Mouse (Mus musculus) cerebellum, adult 9-11 months (tissue): ENCODE results near the gene Gm20388.

ENCODE experiments used
- DNase-seq: peaks from one replicate; pipeline ENCODE4 v3.0.0; 2022

Gene Gm20388

GRCm38 (mm10) chr8:120300601-120301141 is 390.0 kb downstream of the Gm20388 start:
- DNase-seq: peak; percentile 80

DNA sequence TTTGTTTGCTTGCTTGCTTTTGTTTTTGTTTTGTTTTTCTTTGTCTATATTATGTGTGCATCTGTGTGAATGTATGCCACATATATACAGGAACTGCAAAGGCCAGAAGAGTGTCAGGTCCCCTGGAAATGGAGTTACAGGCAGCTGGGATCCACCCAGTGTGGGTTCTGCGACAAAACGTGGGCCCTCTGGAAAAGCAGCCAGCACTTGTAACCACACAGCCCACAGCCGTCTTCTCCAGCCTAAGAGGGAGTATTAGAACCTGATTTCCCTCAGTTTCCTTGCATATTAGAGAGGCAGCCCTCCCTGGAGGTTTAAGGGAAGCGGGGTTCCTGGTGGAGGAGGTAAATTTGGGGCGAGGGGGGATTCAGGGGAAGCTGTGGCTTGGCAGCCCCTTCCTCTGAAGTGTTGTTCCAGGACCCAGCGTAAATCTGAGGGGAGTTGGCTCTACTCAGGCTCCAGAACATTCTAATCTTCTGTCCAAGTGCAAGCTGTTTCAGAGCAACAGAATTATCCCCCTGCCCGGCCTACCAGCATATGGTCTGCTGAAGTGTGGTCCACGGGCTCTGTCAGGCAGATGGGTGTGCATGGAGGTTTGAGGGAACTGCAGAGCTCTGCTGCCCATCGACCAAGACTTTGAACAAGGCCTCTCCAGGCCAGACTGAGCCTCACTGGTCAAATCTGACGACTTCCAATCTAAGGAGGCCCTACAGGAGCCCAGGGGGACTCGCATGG is 392.5 kb downstream of the Gm20388 start:
- DNase-seq: no peak

- no peak for DNase-seq
Observed at GRCm38 (mm10) chr8:120304097-120304496, 393.5 kb downstream of the Gm20388 start.

GRCm38 (mm10) chr8:120305800-120306385 is 395.3 kb downstream of the Gm20388 start:
- DNase-seq: no peak

DNA sequence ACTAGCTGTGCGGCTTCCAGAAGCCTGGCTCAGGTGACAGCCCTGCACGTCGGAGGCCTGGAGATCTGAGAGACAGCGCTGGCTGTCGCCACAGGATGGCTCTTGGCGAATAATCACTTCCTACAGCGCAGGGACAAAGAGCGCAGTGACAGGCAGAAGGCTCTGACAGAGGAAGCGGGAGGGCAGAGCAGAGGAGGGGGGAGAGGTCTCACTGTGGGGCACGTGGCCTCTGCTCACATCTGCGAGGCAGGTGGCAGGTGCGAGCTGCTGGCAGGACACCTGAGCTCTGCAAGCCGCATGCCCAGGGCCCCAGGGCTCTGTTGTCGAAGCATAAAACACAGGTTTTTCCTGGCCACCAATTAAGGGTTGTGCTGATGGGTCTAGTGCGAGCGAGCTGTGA is 396.5 kb downstream of the Gm20388 start:
- DNase-seq: peak; percentile 58

GRCm38 (mm10) chr8:120307528-120307927 is 396.9 kb downstream of the Gm20388 start:
- no peak for DNase-seq

- DNase-seq: no peak
Observed at GRCm38 (mm10) chr8:120308131-120308530, 397.5 kb downstream of the Gm20388 start.

- peak; percentile 64 for DNase-seq
Observed at GRCm38 (mm10) chr8:120308553-120308952, 397.9 kb downstream of the Gm20388 start.

DNA sequence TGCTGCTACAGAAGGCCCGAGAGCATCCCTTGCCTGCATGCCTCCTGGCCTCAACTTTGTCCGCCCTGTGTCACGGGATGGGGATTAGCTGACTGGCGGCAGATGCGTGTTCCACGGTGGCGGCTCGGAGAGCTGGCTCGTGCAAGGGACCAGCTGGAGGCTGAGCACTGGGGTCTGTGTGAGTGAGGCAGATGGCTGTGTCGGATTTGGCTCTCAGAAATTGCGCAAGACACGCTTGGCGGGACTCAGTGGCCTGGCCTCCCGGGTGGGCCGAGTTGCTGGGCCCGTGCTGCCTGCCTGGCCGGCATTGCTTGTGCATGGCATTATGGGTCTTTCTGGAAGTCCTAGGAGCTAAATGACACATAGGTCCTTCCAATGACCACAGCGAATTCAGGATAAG is 398.7 kb downstream of the Gm20388 start:
- DNase-seq: peak; percentile 79

- no peak for DNase-seq
Observed at GRCm38 (mm10) chr8:120310063-120310462, 399.4 kb downstream of the Gm20388 start.

- no peak for DNase-seq
Observed at GRCm38 (mm10) chr8:120312452-120312851, 401.8 kb downstream of the Gm20388 start.

GRCm38 (mm10) chr8:120313674-120314073 is 403.0 kb downstream of the Gm20388 start:
- no peak for DNase-seq

- no peak for DNase-seq
Observed at GRCm38 (mm10) chr8:120314932-120315331, 404.3 kb downstream of the Gm20388 start.

GRCm38 (mm10) chr8:120315644-120316043 is 405.0 kb downstream of the Gm20388 start:
- DNase-seq: no peak

- no peak for DNase-seq
Observed at GRCm38 (mm10) chr8:120316707-120317106, 406.1 kb downstream of the Gm20388 start.

- DNase-seq: no peak
Observed at GRCm38 (mm10) chr8:120317118-120317824, 406.6 kb downstream of the Gm20388 start.

- DNase-seq: no peak
Observed at GRCm38 (mm10) chr8:120318476-120318991, 407.9 kb downstream of the Gm20388 start.

DNA sequence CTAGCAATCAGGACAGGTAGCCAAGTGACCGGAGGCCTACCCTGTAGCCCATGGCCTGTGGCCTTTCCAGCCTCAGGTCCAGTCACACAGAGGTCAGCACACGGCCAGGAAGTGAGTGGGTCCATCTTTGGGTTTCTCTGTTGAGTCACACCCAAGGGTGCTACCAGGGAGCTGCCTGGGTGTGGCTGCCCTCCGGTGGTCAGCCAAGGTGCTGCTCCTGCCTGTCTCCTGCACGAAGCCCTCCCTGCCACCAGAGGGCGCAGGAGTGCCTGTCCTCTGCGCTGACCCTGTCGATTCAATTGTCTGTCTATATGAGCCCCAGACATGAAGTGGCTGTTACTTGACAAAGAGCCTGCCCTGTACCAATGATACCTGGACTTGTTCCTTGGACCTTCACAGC is 408.8 kb downstream of the Gm20388 start:
- DNase-seq: peak; percentile 78

- no peak for DNase-seq
Observed at GRCm38 (mm10) chr8:120320146-120320545, 409.5 kb downstream of the Gm20388 start.

DNA sequence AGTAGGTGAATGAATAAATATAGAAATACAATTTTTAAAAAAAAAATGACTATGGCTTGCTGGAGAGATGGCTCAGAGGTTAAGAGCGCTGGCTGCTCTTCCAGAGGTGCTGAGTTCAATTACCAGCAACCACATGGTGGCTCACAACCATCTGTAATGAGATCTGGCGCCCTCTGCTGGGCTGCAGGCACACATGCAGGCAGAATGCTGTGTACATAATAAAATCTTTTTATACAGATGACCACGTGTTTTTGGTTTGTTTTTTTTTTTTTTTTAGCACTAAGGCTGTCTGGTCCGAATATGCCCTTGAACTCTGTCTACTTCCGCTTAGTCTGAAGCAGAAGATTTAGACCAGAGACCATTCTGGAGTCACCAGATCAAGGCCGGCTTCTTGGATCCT is 411.1 kb downstream of the Gm20388 start:
- no peak for DNase-seq

GRCm38 (mm10) chr8:120322956-120323448 is 412.4 kb downstream of the Gm20388 start:
- peak; percentile 65 for DNase-seq

DNA sequence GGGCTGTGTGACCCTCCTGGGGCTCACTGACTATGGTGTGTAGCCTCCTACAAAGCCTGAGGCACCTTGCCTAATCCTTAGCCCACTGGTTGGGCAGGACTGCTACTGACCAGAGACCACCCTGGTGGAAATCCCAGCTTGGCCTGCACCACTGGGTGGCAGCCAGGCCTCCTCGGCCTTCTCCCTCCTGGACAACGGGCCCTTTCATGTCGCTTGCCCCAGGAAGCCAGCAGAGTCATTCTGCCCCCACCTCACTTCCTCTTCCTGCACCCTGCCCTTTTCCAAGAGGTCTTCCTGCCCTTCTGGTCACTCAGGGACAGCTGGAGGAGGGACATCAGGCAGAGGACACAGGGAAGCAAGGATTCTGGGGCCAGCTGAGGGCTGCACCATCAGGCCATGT is 413.9 kb downstream of the Gm20388 start:
- DNase-seq: no peak

DNA sequence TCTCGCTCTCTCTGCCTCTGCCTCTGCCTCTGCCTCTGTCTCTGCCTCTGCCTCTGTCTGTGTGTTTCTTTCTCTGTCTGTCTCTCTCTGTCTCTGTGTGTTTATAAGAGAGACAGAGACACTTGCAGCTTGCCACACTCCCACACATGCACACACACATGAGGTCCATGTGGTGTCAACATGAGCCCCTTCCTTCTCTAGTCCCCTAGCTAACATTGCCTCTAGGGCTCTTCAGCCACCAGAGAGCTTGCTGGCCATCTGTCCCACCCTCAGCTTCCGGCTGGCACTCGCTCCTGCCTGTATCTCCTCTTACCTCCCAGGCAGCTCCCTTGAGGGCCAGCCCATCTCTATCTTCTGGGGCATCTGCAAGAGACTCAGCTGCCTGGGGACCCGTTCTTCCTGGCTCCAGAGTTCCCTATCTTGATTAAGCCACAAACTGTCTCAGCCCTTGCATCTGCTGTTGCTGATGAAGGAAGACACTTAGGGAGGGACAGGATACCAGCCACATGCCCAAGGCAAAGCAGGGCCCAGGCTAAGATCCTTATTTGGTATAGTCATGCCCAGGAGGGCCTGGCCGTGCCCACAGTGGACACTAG is 414.6 kb downstream of the Gm20388 start:
- DNase-seq: no peak
